Mouse (Mus musculus): ENCODE measurements around the gene B4galt5.
"Not testable (repeated sequence)": the region's sequence is repeated elsewhere in the genome, so short reads cannot be mapped to it uniquely, and the experiment has no call there.

The B4galt5 gene

GRCm38 (mm10) chr2:167348376-167349282 lies at the start of gene B4galt5:
Gene B4galt5, minus strand, starts transcription at chr2:167349183.
- DNase-seq (ENCODE audit: extremely low read depth, insufficient read length, low spot score) = peak; percentile 53

- not testable (repeated sequence) for DNase-seq (ENCODE audit: extremely low read depth, insufficient read length, low spot score)
Measured at GRCm38 (mm10) chr2:167396420-167396819, 47.4 kb upstream of the B4galt5 start.

GRCm38 (mm10) chr2:167394426-167394825 lies 45.4 kb upstream of the B4galt5 start:
- DNase-seq (ENCODE audit: extremely low read depth, insufficient read length, low spot score) = no peak

DNA sequence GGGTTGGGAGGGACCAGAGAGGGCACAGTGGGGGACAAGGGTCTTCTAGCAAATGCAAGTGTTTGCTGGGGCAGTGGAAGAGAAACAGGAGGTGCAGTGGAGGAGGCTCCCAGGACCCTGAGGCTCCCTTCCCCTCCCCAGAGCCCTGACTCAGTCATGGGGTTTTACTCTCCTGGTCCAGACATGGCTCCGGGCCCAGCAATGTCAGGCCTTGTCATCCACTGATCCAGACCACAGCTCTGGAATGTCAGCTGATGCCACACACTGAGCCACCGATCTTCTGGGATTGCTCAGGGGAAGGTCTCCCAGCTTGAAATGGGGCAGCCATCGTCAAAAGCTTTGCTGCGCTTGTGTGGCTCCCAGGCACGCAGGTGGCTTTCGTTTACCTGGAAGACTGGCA lies 38.0 kb upstream of the B4galt5 start:
- DNase-seq (ENCODE audit: extremely low read depth, insufficient read length, low spot score) = no peak

DNA sequence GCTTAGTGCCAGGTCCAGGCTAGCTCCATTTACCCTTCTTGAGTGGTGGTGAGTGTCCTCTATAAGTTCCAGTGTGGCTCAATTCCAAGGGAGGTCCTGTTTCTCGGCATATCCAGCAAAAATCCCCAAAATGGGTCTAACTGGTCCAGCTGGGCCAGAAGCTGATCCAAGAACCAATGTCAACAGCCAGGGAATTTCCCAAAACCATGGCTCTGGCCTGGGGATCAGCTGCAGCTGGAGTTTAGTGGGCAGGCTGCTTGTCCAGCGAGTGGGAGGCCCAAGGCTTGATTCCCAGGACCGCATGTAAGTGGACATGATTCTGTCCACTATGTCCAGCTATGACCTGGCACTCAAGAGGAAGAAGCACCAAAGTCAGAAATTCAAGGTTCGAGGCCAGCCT lies 37.5 kb upstream of the B4galt5 start:
- peak; percentile 78 for DNase-seq (ENCODE audit: extremely low read depth, insufficient read length, low spot score)

- peak; percentile 71 for DNase-seq (ENCODE audit: extremely low read depth, insufficient read length, low spot score)
Measured at GRCm38 (mm10) chr2:167383666-167384083, 34.7 kb upstream of the B4galt5 start.

- DNase-seq (ENCODE audit: extremely low read depth, insufficient read length, low spot score) = no peak
Measured at GRCm38 (mm10) chr2:167382389-167382788, 33.4 kb upstream of the B4galt5 start.

- no peak for DNase-seq (ENCODE audit: extremely low read depth, insufficient read length, low spot score)
Measured at GRCm38 (mm10) chr2:167381596-167381995, 32.6 kb upstream of the B4galt5 start.

DNA sequence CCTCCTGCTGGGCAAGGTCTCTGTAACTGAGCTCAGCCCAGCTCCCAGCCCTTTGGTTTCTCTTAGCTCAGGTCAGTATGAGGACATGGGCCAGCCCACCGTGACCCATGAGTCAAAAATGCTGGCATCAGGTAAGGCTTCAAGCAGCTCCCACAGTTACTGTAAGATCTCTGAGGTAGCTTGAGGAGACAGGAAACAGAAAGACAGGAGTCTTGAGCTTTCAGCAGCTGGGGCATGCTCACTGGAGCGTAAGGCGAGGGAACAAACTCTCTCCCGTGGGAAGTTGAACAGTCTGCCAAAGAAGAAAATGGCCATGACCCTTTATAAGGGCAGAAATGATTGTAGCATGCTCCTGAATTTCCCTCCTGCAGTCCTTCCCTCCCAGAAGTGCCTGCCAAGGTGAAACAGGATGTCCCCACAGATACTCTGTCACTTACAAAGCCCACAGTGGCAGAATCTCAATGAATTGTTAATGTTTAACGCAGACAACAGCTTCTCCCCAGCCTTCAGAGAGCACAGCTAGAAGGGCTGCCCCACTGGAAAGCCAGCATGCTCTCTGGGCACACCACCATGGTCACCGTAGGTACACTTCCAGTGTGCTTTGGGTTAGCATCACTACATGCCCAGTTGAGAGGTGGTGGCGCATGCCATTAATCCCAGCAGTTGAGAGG lies 31.8 kb upstream of the B4galt5 start:
- peak; percentile 37 for DNase-seq (ENCODE audit: extremely low read depth, insufficient read length, low spot score)

DNA sequence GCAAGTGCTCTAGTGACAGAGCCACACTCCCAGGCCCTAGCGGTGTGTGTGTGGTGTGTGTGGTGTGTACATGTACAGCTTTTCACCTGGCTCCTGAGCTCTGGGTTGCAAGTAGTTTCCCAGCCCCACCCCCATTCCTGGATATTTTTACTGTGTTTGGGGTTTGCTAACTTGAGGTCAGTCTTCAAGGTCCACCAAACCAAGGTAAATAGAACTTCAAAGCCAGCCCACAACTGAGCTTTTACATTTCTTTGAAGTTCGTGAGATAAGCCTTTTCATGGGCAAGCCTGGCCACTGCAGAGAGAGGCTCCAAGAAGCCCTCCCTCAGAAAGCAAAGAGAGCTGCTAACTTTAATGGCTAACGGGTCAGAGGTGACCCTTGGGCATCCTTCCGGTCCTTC lies 30.0 kb upstream of the B4galt5 start:
- DNase-seq (ENCODE audit: extremely low read depth, insufficient read length, low spot score) = no peak

DNA sequence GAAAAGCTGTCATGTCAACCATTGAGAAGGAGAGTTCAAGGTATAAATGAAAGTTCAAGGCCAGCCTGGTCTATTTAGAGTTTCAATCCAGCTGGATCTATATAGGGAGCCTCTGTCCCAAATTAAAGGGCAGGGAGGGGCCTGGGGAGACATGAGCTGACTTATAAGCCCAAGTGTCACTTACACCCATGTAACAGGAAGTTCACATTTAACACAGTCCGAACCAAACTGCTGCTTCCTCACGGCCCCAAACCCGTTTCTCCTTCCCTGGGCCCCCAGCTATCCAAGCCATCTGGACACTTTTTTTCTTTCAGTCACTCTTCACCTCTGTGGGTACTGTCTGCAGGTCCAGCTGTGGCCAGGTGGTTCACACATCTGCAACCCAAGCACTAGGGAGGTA lies 28.7 kb upstream of the B4galt5 start:
- DNase-seq (ENCODE audit: extremely low read depth, insufficient read length, low spot score) = no peak

GRCm38 (mm10) chr2:167376160-167376564 lies 27.2 kb upstream of the B4galt5 start:
- DNase-seq (ENCODE audit: extremely low read depth, insufficient read length, low spot score) = no peak

- no peak for DNase-seq (ENCODE audit: extremely low read depth, insufficient read length, low spot score)
Measured at GRCm38 (mm10) chr2:167375688-167376087, 26.7 kb upstream of the B4galt5 start.

DNA sequence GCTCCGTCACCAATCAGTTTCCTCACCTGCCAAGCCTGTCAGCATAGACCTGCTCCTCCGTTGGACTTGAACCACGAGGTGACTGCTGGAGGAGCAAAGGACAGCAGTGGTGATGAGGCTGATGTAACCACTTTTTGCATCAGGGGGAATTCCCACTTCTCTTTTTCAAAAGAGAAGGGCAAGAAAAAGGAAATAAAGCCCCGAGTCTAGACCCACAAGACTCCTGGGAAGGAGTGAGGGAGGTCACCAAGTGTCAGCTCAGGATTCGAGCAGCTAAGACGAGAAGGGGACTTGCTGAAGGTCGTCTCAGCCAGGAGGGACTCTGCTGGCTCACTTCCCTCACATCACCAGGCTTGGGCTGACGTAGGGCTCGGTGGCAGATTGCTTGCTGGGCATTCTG lies 26.2 kb upstream of the B4galt5 start:
- DNase-seq (ENCODE audit: extremely low read depth, insufficient read length, low spot score) = no peak

- no peak for DNase-seq (ENCODE audit: extremely low read depth, insufficient read length, low spot score)
Measured at GRCm38 (mm10) chr2:167374191-167374805, 25.3 kb upstream of the B4galt5 start.

DNA sequence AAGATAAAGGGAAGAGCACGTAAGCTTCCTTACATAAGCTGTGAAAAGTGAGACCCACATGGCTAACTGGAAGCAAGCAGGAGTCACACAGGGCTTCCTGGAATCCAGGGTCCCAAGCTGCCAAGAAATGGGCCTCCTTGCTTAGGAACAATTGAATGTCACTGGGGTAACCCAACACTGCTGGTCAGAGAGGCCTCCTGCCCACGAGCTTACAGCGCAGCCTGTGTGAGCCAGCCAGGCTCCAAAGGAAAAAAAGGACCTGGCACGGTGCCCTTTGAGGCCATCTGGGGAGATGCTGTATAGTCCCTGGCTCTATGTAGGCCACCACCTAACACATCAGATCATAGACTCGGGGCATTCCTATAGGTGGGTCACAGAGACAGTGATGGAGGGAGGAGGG lies 24.3 kb upstream of the B4galt5 start:
- DNase-seq (ENCODE audit: extremely low read depth, insufficient read length, low spot score) = no peak

- no peak for DNase-seq (ENCODE audit: extremely low read depth, insufficient read length, low spot score)
Measured at GRCm38 (mm10) chr2:167371506-167371905, 22.5 kb upstream of the B4galt5 start.

DNA sequence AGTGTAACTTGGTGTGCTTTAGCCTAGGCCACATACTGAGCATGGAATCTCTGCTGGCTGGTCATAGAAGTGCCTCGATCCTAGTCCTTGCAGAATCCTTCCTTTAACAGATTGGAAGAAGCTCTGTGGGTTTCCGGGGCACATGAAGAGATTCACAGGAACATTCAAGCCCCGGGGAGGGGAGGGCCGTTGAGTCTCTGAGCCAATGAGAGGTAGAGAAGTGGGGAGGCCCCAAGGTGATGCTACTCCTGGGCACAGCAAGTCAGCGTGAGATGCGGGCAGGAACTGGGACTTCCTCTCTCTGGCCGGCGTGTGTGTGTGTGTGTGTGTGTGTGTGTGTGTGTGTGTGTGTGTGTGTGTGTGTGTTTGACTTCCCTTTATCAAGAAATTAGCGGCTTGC lies 19.3 kb upstream of the B4galt5 start:
- no peak for DNase-seq (ENCODE audit: extremely low read depth, insufficient read length, low spot score)

GRCm38 (mm10) chr2:167367777-167368281 lies 18.8 kb upstream of the B4galt5 start:
- no peak for DNase-seq (ENCODE audit: extremely low read depth, insufficient read length, low spot score)

GRCm38 (mm10) chr2:167367325-167367724 lies 18.3 kb upstream of the B4galt5 start:
- DNase-seq (ENCODE audit: extremely low read depth, insufficient read length, low spot score) = no peak

DNA sequence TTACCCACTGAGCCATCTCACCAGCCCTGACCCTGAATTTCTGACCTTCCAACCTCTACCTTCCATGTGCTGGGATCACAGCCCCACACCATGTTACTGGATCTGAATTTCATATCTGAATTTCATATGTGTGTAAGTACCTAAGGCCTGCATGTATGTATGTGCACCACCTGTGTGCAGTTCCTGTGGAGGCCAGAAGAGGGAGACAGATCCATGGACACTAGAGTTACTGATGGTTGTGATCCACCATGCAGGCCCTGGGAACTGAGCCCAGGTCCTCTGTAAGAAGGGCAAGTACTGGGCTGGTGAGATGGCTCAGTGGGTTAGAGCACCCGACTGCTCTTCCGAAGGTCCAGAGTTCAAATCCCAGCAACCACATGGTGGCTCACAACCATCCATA lies 16.1 kb upstream of the B4galt5 start:
- DNase-seq (ENCODE audit: extremely low read depth, insufficient read length, low spot score) = no peak
